Mouse (Mus musculus): ENCODE results near the gene Pcdh7.

The Pcdh7 gene

DNA sequence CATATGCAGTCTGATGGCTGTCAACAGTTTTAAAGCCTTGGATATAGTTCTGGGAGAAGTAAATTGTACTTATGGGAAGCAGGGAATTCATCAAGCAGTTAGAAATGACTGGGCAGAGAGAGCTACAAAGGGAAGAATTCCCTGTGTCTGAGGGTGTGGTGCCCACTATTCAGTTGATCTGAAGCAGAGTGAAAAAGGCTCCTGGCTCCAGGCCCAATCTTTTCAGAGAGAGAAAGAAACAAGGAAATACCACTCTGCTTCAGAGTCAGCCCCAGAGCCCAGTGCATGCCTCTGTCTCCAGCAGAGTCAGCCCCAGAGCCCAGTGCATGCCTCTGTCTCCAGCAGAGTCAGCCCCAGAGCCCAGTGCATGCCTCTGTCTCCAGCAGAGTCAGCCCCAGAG, 456.6 kb downstream of the Pcdh7 start:
- DNase-seq: peak; percentile 5

DNA sequence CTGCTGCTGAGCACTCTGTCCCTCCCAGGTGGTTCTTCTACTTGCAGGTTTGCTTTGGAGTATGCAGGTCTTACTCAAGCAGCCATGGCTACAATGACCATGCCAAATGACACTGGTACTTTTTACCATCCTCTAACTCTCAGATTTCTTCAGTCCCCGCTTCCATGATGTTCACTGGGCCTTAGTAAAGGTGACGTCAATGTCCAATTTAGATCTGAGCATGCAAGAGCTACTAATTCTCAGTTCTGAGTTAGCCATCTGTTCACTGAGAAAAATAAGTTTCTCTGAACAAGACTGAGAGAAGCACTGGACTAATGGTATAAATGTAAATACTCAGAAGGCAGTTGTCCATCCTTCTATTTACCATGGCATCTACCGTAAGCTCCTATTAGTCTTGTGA, 457.8 kb downstream of the Pcdh7 start:
- no peak for DNase-seq

All from kidney, postnatal 14 days (tissue).